Mouse (Mus musculus): ENCODE measurements at regions not wholly inside any gene's neighbourhood (a gene's known extent, or its start where the extent isn't known, plus 50 kb on each side); places are given as distances from the start of the nearest gene placed in this dataset.

GRCm38 (mm10) chr2:117987426-117988215 is 124.1 kb upstream of the Thbs1 start:
- no peak for DNase-seq

- DNase-seq, result no peak
Observed at GRCm38 (mm10) chr2:117988396-117989173, 123.1 kb upstream of the Thbs1 start.

DNA sequence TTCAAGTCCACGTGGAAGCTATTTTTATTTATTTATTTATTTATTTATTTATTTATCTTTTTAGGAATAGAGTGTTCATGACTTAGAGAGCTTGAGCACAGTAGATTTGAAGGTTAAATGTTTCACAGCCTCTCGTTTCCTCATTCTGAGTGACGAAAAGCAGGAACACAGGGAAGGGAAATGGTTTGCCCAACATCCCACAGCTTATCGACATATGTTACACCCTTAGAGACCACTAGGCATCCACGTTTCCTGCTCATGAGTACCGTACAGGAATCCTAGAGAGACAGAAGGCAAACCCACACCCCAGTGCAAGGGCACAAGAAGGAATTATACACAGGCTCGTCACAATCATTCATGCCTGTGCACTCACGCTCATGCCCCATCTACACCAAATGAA is 122.5 kb upstream of the Thbs1 start:
- DNase-seq, result no peak

DNA sequence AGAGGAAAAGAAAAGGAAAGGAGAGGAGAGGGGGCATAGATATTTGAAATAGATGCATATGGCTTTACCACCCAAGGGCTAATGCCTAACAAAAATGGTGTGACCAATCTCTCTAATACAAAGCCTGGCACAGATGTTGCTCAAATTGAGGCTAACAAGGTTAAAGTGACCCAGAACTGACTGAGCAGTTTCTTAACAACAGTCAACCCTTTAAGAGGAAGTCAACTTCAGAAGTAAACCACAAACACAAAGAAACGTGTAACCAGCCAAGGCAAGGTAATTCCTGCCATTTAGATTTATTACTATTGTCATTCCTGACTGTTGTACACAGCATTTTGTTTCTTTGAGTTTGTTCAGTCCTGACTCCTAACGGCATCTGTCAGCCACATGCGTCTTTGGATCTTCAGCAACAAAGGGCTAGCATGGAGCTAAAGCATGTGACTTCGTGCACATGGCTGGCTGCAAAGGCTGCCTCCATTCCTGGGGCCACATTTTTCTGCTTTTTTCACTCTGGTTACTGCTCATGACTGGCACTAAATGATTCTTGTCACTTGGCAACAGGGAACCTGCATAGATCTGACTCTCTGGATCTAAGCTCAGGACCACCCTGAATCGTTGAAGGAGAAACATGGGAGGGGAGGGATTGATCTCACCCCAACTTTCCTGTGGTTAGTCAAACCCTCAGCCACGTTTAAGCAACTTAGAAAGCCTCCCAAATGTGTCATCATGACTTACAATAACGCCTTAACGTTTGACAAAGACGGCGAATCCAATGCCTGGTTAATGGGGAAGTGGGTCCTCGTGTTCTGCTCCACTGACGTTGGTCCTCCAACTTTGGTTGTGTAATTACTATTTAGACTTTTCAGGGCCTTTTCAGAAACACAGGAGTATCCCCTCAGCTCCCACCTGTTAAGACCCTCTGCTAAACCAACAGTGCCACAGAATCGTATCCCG is 115.3 kb upstream of the Thbs1 start:
- DNase-seq, result peak; percentile 16

DNA sequence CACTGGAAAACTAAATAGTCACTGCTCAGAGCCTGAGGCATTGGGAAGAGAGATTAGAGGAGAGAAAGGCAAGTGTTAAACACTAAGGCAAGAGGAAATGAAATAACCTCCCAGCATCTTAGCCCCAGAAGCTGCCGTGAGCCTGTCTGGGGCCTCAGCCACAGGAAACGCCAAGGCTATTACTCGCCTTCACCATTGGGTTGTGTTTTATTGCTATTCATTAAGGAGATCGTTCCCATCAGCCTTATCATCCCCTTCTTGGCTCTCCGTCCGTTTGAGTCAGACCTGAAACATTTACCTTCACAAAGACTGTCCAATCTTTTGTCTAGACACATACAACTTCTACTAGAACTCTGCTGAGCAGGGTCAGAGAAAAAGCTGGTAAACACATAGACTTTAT is 112.0 kb upstream of the Thbs1 start:
- no peak for DNase-seq

- DNase-seq, result no peak
Observed at GRCm38 (mm10) chr2:118004191-118004590, 107.5 kb upstream of the Thbs1 start.

GRCm38 (mm10) chr2:118007539-118008427 is 103.9 kb upstream of the Thbs1 start:
- DNase-seq, result peak; percentile 67

- DNase-seq, result no peak
Observed at GRCm38 (mm10) chr2:118011679-118012078, 100.0 kb upstream of the Thbs1 start.

- no peak for DNase-seq
Observed at GRCm38 (mm10) chr2:118012211-118012610, 99.5 kb upstream of the Thbs1 start.

DNA sequence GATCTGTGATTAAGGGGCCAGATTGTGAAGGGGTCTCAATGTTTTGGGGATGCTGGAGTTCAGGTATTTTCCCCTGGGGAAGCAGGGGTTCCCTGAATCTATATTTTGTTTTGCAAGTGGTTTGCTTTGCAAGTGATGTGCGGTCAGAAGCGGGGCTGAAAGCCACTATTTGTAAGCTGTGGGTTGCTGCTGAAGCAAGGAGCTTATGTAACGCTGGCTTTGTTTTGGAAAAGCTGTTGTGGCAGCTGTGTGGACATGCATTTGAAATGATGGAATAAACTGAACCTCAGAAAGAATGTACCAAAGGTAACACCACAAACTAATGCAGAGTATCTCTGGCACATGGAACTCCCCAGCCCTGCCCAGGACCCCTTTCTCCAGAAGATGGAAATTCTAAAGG is 98.5 kb upstream of the Thbs1 start:
- DNase-seq, result no peak

DNA sequence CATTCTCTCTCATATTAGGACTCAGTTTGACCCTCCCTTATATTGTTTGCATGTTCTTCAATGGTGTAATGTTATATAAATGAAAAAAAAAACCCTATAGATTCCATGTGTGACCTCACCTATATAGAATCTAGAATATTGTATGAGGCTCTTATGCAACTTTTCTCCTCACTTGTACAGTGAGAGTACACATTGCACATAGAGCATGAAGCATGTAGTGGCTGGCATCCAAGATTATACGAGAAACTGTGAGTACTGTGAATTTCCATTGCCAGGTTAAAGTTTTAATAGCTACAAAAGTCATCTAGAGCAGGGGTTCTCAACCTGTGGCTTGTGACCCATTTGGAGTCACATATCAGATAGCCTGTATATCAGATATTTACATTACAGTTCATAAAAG is 96.5 kb upstream of the Thbs1 start:
- DNase-seq, result no peak

- no peak for DNase-seq
Observed at GRCm38 (mm10) chr2:118025829-118026735, 85.6 kb upstream of the Thbs1 start.

GRCm38 (mm10) chr2:118028881-118029280 is 82.8 kb upstream of the Thbs1 start:
- peak; percentile 15 for DNase-seq

DNA sequence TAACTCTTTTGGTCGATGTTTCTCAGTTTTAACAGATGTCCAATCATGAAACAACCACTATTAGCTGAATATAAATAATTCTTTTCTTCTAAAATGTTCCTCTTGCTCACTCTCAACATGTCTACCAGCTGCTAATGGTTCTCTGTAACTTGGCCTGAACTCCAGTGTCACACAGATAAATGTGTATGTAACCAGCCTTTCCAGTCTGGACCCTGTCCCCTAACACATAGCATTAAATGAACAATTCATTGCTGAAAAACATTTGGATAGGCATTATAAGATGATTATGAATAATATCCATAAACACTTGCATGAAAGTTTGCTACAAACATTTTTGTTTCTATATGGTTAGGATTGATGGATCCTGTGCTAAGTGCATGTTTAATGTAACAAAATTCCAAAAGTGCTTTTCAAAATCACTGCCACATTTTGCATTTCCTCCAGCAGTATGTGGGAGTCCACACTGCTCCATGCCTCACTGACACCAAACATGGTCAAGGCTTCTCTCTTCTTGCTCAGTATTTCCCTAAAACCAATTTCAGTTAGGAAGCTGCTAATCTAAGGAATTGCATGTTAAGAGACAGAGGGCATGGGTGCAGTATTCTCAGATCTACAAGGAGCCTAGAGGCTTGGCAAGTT is 82.1 kb upstream of the Thbs1 start:
- DNase-seq, result no peak

DNA sequence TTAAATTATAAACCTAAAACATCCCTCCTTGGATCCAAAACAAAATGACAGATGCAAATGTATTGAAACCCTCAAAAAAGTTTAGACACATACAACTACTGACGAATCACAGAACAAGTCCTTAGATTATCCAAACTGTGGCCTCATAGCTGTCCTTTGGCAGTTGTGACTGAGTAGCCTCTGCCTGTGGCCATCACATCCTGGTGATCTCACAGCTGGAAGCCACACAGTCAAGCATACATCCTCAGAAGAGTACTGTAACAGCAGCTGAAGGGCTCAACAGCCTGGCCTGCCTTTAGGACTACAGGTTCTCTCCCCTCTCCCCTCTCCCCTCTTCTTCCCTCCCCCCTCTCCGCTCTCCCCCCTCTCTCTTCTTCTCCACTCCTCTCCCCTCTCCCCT is 80.0 kb upstream of the Thbs1 start:
- no peak for DNase-seq

- peak; percentile 29 for DNase-seq
Observed at GRCm38 (mm10) chr2:118033377-118033776, 78.3 kb upstream of the Thbs1 start.

GRCm38 (mm10) chr2:118034026-118034425 is 77.7 kb upstream of the Thbs1 start:
- no peak for DNase-seq

DNA sequence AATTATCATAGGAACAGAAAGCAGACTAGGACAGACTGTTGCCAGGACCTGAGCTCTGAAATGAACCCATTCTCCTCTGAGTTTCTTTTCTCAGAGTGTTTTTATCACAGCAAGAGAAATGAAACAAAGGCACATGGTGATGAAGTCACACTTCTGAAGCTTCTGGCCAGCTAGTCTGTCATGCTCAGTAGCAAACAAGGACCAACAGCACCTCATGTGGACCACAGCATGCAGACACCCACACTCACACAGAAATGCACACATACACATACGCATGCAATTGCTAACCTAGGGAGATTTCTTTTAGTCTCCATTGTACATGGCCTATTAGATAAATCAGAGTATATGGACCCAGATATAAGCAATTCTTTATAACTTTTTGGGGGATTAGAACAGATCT is 76.3 kb upstream of the Thbs1 start:
- no peak for DNase-seq

DNA sequence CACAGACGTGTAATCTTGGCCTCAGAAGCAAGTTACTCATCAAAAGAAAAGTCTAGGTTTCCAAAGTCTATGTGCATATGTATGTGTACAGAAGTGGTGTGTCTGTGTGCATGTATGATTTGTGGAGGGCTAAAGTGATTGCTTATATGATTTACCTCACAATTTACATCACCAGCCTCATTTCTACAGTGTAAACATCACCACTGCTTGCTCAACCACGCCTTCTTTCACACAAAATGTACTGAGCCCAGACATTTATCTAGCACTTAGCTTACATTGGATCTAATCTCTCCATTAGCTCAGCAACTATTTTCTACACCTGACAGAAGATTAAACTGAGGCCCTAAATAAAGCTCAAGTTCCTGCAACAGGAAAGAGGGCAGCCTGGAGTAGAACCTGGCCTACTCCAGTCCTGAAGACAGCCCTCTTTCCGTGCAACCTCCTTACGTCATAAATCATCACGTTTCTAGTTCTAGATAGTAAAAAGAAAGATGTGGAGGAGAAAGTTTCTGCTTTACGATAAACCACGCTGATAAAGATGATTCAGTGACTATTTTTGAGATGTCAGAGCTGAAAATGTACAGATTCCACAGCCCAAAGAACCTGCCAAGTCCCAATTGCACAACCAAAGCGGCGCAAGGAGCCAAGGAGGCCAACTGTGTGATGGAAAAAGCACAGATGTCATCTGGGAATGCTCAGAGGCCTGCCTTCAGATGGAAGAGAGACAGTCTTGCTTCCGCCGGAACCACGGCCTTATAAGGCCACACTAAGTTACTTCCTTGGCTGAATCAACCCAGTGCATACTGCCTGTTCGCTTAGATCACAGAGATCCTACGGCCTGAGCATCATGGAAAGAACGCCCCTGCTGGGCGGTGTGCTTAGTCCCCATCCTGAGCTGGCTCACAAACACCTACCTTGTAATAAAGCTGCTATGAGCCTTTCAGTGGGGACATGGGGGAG is 72.5 kb upstream of the Thbs1 start:
- DNase-seq, result peak; percentile 76
